Mouse (Mus musculus): ENCODE measurements around the gene Ppp5c.

- TF ChIP-seq CTCF (IDR thresholded peaks at IDR 0.05; ENCODE audit: control insufficient read depth, insufficient read depth, insufficient replicate concordance, low read depth, low read length) (peak; percentile 69; the same call in 1 of the 2 replicates), POLR2A (IDR thresholded peaks at IDR 0.05; ENCODE audit: control insufficient read depth, low read depth, low read length) (no peak)
Observed at GRCm38 (mm10) chr7:17002375-17003195, 25.1 kb downstream of the Ppp5c start.

All from testis, adult 2 months (tissue).